Mouse (Mus musculus): ENCODE data around the gene Tfcp2.

DNA sequence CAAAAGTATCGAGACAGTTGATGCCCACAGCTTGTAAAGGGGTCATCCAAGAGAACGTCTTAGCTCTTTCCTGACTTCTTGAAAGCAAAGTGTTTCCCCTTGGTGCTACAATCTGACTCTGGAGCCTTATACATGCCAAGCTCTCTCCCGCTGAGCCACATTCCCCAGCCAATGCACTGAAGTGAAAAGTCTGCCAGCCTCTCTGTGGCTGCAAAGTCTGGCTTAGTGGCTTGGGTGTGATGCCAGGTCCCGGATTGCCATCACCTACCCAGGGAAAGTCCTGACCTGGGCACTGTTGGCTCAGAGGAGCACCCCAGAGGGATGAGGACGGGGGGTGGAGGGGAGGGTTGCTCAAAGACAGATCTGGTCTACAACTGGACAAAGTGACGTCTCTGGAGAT, 25.0 kb upstream of the Tfcp2 start:
- TF ChIP-seq ELF1 (IDR thresholded peaks at IDR 0.05; ENCODE audit: low read depth, low read length): no peak
- TF ChIP-seq EP300 (IDR thresholded peaks at IDR 0.05; ENCODE audit: low read length): no peak
- TF ChIP-seq TBP (conservative IDR thresholded peaks at IDR 0.05; ENCODE audit: low read depth, low read length): no peak
- no peak for TF ChIP-seq CTCF (conservative IDR thresholded peaks at IDR 0.05 in 1 of 2, IDR thresholded peaks at IDR 0.05 in 1 of 2; ENCODE audit: low read depth in 2 of 2, low read length in 2 of 2)
- TF ChIP-seq ZNF384 (IDR thresholded peaks at IDR 0.05; ENCODE audit: low read depth, low read length): no peak
- TF ChIP-seq BHLHE40 (IDR thresholded peaks at IDR 0.05; ENCODE audit: low read depth, low read length): no peak
- TF ChIP-seq MEF2A (IDR thresholded peaks at IDR 0.05; ENCODE audit: borderline replicate concordance, low read depth, low read length): no peak
- no peak for TF ChIP-seq ZC3H11A (IDR thresholded peaks at IDR 0.05; ENCODE audit: low read depth, low read length)
- TF ChIP-seq RAD21 (IDR thresholded peaks at IDR 0.05; ENCODE audit: low read depth, low read length): no peak
- no peak for TF ChIP-seq POLR2AphosphoS2 (IDR thresholded peaks at IDR 0.05; ENCODE audit: low read depth, low read length)
